Mouse (Mus musculus) limb, embryonic 15.5 days (tissue): ENCODE measurements around the gene Cenpw. TPM values are rescaled to one million over a fixed set of nuclear protein-coding genes. Genes with fewer than 3 reads are reported as not detected.
A peak's percentile ranks its signal among the peaks of the same experiment; 100 is the strongest.

Source experiments
- ATAC-seq: fragments of 200-750 bp; cut with Nextera tagmentation; 2 replicates; pipeline ENCODE4 v1.8.0; 2017; ENCODE audit warnings: low read depth, moderate TSS enrichment; ENCODE audit not compliant: insufficient number of reproducible peaks, low FRiP score, low TSS enrichment
- H3K27ac ChIP-seq: fragments of 300-500 bp; sonication (generic); 2 replicates; pipeline ENCODE4 v1.5.1; 2015; ENCODE audit warnings: moderate library complexity, mild to moderate bottlenecking, inconsistent platforms
- H3K27me3 ChIP-seq: fragments of 300-500 bp; sonication (generic); 2 replicates; pipeline ENCODE4 v1.6.1; 2015; ENCODE audit warnings: inconsistent platforms
- H3K36me3 ChIP-seq: fragments of 300-500 bp; sonication (generic); 2 replicates; pipeline ENCODE4 v1.6.1; 2015; ENCODE audit warnings: inconsistent platforms
- H3K4me1 ChIP-seq: fragments of 300-500 bp; sonication (generic); 2 replicates; pipeline ENCODE4 v1.6.1; 2015; ENCODE audit warnings: inconsistent platforms
- H3K4me2 ChIP-seq: fragments of 300-500 bp; sonication (generic); 2 replicates; pipeline ENCODE4 v1.6.1; 2015; ENCODE audit warnings: mild to moderate bottlenecking, inconsistent platforms
- H3K4me3 ChIP-seq: fragments of 300-500 bp; sonication (generic); 2 replicates; pipeline ENCODE4 v1.5.1; 2015; ENCODE audit warnings: mild to moderate bottlenecking, inconsistent platforms
- H3K9ac ChIP-seq: fragments of 300-500 bp; sonication (generic); 2 replicates; pipeline ENCODE4 v1.6.1; 2015; ENCODE audit warnings: inconsistent platforms
- H3K9me3 ChIP-seq: fragments of 300-500 bp; sonication (generic); 2 replicates; pipeline ENCODE4 v1.6.1; 2016; ENCODE audit warnings: inconsistent platforms
- WGBS: fragments of 180-500 bp; shearing (Covaris S2); methylation state at CpG from one replicate; pipeline ENCODE4 v1.1.7; 2015; 5-methylcytosine and 5-hydroxymethylcytosine counted together
- polyA plus RNA-seq: library from polyadenylated mRNA; unstranded; fragments of >200 nt; fragmentation: Nextera tagmentation; extraction: Ambion mirVana; gene quantifications from 2 replicates; pipeline ENCODE4 v1.2.1, GENCODE M21; 2015

Cenpw gene
- polyA plus RNA-seq: 30.1 and 32.5 TPM in 2 replicates

- Histone ChIP-seq H3K27ac (peak within 1 kb of the TSS; percentile 74), H3K4me2 (peak within 1 kb of the TSS; percentile 86)
- 1% methylated on average over 55 of the region's 55 CpGs for WGBS
These were observed at the start of gene Cenpw for GRCm38 (mm10) chr10:30199916-30200826. Gene Cenpw, minus strand, starts transcription at chr10:30200560.

GRCm38 (mm10) chr10:30249654-30250053 lies 49.3 kb upstream of the Cenpw start:
- no peak overlapping the region for H3K4me2 ChIP-seq
- no peaks in the 10 kb centered on the region for H3K36me3 ChIP-seq
- H3K27me3 ChIP-seq: no peaks in the 10 kb centered on the region
- 25% methylated on average over 3 of the region's 3 CpGs for whole genome bisulfite sequencing
- no peak for ATAC-seq
- H3K27ac ChIP-seq: no peak overlapping the region
- no peak overlapping the region for H3K9ac ChIP-seq
- no peaks in the 10 kb centered on the region for H3K9me3 ChIP-seq
- H3K4me3 ChIP-seq: no peak overlapping the region
- no peaks in the 10 kb centered on the region for H3K4me1 ChIP-seq

More at GRCm38 (mm10) chr10:30199916-30200826, at the start of gene Cenpw:
- Histone ChIP-seq H3K9ac (peak within 1 kb of the TSS; percentile 72), H3K27me3 (no peaks in the 10 kb centered on the region), H3K36me3 (no peaks in the 10 kb centered on the region), H3K9me3 (no peaks in the 10 kb centered on the region), H3K4me1 (peaks cover 3% of the 10 kb centered on the region; the same call in 1 of the 2 replicates), H3K4me3 (peak within 1 kb of the TSS; percentile 88)
- ATAC-seq: peak; percentile 97

DNA sequence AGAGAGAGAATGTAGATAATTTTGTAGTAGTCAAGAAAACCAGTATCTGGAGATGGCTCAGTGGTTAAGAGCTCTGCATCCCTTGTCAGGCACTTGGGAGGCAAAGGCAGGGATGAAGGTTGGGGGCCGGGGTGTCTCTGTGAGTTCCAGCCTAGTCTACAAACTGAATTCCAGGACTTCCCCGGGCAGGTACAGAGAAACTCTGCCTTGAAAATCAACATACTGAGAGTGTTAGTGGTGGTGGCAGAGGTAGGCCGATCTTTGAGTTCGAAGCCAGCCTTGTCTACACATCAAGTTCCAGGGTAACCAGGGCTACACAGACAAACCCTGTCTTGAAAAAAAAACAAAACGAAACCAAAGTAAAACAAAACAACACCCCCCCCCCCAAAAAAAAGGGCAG lies 859 bp downstream of the Cenpw start:
- no peak overlapping the region for H3K9ac ChIP-seq
- peak overlapping the region; percentile 86 for H3K4me2 ChIP-seq
- ATAC-seq: no peak
- 59% methylated on average over 5 of the region's 5 CpGs for WGBS
- no peaks in the 10 kb centered on the region for H3K9me3 ChIP-seq
- no peaks in the 10 kb centered on the region for H3K36me3 ChIP-seq
- H3K4me1 ChIP-seq: peaks cover 3% of the 10 kb centered on the region; the same call in 1 of the 2 replicates
- H3K27ac ChIP-seq: no peak overlapping the region
- peak overlapping the region; percentile 88 for H3K4me3 ChIP-seq
- H3K27me3 ChIP-seq: no peaks in the 10 kb centered on the region

DNA sequence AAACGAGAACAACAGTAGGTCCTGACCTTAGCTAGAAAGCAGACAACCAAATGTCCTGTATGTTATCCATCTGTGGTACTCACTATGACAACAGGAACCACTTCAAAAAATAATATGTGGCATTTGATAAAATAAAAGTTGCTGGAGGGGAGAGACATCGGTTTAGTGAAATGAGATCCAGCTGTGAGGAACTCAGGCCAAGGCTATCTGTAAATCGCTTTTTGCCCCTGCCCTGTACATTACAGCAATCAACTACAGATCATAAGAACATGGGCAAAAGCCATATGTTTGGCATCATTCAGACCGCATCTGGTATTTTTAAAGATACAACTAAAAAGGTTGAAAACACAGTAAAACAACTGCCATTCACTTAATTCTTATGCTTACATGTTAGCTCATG lies 32.7 kb downstream of the Cenpw start:
- Histone ChIP-seq H3K4me1 (no peaks in the 10 kb centered on the region), H3K9ac (no peak overlapping the region), H3K4me2 (no peak overlapping the region), H3K9me3 (no peaks in the 10 kb centered on the region), H3K4me3 (no peak overlapping the region), H3K27me3 (no peaks in the 10 kb centered on the region), H3K27ac (no peak overlapping the region), H3K36me3 (no peaks in the 10 kb centered on the region)
- no peak for ATAC-seq
- WGBS: 34% methylated on average over 4 of the region's 4 CpGs
